Mouse (Mus musculus) bone marrow macrophage, adult 2 months (primary cell): Measurements from ENCODE around the gene Grhl1. TPM values are rescaled to one million over a fixed set of nuclear protein-coding genes. Genes with fewer than 3 reads are reported as not detected.
"Not testable (repeated sequence)": the region's sequence is repeated elsewhere in the genome, so short reads cannot be mapped to it uniquely, and the experiment has no call there.

Experiments used
- H3K27ac ChIP-seq: 2 replicates; pipeline ENCODE4 v1.5.1; 2012; ENCODE audit warnings: low read depth, low read length; ENCODE audit not compliant: insufficient read depth
- H3K4me1 ChIP-seq: 2 replicates; pipeline ENCODE4 v1.6.1; 2012; ENCODE audit warnings: low read length; ENCODE audit not compliant: control insufficient read depth, insufficient read depth
- H3K4me3 ChIP-seq: 2 replicates; pipeline ENCODE4 v1.5.1; 2012; ENCODE audit warnings: mild to moderate bottlenecking, low read length, moderate library complexity; ENCODE audit not compliant: insufficient read depth
- CTCF ChIP-seq: IDR thresholded peaks from 2 replicates; pipeline ENCODE4 v1.5.1; 2012; ENCODE audit warnings: low read depth, mild to moderate bottlenecking, low read length, moderate library complexity
- POLR2A ChIP-seq: IDR thresholded peaks from 2 replicates; pipeline ENCODE4 v1.6.1; 2012; ENCODE audit warnings: mild to moderate bottlenecking, low read depth, low read length, borderline replicate concordance
- polyA plus RNA-seq: library from polyadenylated mRNA; stranded (reverse); fragments of >200 nt; gene quantifications from 2 replicates; pipeline ENCODE4 v1.2.4, GENCODE M21; 2012; ENCODE audit not compliant: missing spikeins, insufficient read depth, insufficient read length

Gene Grhl1
- not detected in 2 replicates for polyA plus RNA-seq

- TF ChIP-seq CTCF (no peak), POLR2A (no peak)
- Histone ChIP-seq H3K27ac (no peak within 1 kb of the TSS), H3K4me3 (peak within 1 kb of the TSS; percentile 75), H3K4me1 (no peaks in the 10 kb centered on the region)
Observed at GRCm38 (mm10) chr12:24571523-24572392, at the start of gene Grhl1. Gene Grhl1, plus strand, starts transcription at chr12:24572283.

GRCm38 (mm10) chr12:24525065-24525464 lies 47.0 kb upstream of the Grhl1 start:
- H3K4me1 ChIP-seq, H3K4me3 ChIP-seq, H3K27ac ChIP-seq: not testable (repeated sequence)

DNA sequence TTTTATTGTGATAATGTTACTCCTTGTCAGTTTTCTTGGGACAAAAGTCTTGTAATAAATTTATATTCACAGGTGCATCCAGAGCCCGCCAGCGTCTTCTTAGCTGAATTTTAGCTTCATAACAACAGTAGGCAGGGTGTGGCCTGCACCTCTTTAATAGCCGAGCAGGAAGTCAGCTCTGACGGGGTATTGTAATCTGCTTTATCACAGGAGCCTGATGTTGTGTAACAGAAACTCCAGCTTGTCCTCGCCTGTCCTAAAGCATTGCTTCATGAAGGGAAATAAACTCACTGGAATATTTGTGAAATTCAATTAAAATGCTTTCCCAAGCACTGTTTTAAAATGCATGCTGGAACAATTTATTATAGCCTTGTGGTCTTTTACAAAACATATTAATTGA lies 35.7 kb upstream of the Grhl1 start:
- Histone ChIP-seq H3K4me1 (0 out of 2 replicates have a peak, but pooled peaks cover 2% of the 10 kb centered on the region), H3K27ac (no peak overlapping the region), H3K4me3 (no peak overlapping the region)
- no peak for TF ChIP-seq POLR2A
- TF ChIP-seq CTCF, result no peak

DNA sequence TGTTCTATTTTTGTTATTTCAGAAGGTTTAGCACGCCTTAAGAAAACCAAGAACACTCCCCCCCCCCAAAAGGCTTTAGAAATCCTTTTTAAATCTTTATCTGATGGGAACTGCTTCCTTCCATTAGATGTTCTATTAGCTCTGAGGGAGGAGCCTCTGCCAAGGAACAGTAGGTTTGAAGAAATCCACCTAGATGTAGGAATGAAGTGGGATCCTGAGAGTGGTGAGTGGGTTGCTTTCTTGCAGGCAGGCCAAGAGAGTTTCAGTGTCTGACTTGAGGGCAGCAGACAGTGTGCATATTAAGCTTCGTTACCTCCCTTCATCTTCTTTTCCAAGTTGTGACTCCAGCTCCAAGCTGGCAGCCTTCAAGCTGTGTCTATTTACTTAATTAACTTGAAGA lies 34.9 kb upstream of the Grhl1 start:
- Histone ChIP-seq H3K4me1 (peaks cover 5% of the 10 kb centered on the region; the same call in 1 of the 2 replicates), H3K4me3 (no peak overlapping the region), H3K27ac (no peak overlapping the region)
- no peak for TF ChIP-seq CTCF
- no peak for TF ChIP-seq POLR2A

DNA sequence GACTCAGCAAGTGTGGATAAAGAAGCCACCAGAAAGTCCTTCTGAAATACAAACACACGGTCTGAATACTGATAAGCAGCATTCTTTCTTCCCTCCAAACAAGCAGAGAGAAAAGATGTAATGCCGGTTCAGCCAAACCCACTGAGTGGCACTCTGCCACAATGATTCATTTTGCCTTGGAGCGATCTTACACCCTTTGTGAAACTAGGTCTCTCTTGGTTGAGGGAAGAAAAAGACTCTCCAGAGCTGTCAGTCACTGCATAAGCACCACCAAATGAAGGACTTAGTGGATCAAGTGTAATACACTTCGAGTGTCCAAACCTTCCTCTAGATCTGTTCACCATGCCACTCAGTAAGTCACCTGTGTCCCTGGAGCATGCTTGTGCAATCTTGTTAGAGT lies 34.1 kb upstream of the Grhl1 start:
- Histone ChIP-seq H3K4me1 (peaks cover 5% of the 10 kb centered on the region; the same call in 1 of the 2 replicates), H3K27ac (no peak overlapping the region), H3K4me3 (no peak overlapping the region)
- TF ChIP-seq CTCF, result no peak
- no peak for TF ChIP-seq POLR2A

DNA sequence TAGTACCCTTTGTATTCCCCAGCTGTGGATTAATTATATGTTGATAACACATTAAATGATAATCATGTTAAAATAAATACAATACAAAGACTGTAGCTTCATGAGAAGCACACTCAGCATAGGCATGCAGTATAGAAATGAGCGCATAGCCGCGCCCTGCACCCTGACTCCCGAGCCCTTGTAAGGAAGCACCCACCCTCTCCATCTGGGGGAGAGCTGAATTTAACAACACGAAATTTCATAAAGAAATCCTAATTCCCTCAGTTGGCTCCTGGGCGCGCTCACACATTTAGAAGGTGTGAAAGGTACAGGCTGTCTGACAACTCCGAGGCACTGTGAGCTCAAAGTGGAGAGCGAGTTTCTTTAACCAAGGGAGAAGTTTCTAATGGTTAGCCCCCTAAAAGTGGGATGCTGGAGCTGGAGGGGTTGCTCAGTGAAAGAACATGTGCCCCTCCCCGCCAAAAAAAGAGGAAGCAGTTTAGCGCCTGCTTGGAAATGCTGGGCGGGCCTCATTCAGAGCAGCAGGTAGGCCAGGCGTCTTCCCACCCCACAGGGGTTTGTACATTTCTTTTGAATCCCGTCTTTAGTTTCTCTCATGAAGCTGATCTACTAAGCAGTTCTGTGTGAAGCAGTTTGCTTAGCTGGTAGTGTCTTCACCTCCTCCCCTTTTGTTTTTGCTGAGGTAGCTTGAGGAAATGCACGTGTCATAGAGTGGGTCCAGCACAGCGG lies 30.5 kb upstream of the Grhl1 start:
- Histone ChIP-seq H3K27ac (no peak overlapping the region), H3K4me3 (no peak overlapping the region), H3K4me1 (peaks cover 3% of the 10 kb centered on the region; the same call in 1 of the 2 replicates)
- TF ChIP-seq POLR2A (no peak), CTCF (no peak)

DNA sequence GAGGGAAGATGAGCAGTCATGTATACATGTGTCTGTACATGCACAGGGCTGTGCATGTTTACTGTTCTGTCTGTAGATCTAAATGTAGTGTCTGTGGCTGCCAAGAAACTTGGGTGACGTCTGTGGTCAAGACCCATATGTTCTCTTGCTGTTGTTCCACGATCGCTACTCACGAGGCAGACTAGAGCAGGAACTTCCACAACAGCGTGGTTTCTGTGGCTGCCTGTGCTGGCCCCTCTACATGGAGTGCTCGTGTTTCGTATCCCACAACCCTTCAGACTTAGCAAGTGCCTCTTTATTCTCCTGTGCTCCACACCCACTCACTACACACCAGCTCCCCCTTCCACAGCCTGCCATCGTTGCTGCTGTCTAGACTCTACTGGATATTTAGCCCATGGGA lies 24.4 kb upstream of the Grhl1 start:
- no peak overlapping the region for H3K4me3 ChIP-seq
- TF ChIP-seq POLR2A (no peak), CTCF (no peak)
- H3K4me1 ChIP-seq, result no peaks in the 10 kb centered on the region
- no peak overlapping the region for H3K27ac ChIP-seq

GRCm38 (mm10) chr12:24548885-24549284 lies 23.2 kb upstream of the Grhl1 start:
- Histone ChIP-seq H3K4me1 (no peaks in the 10 kb centered on the region), H3K4me3 (no peak overlapping the region), H3K27ac (no peak overlapping the region)
- no peak for TF ChIP-seq CTCF
- no peak for TF ChIP-seq POLR2A

DNA sequence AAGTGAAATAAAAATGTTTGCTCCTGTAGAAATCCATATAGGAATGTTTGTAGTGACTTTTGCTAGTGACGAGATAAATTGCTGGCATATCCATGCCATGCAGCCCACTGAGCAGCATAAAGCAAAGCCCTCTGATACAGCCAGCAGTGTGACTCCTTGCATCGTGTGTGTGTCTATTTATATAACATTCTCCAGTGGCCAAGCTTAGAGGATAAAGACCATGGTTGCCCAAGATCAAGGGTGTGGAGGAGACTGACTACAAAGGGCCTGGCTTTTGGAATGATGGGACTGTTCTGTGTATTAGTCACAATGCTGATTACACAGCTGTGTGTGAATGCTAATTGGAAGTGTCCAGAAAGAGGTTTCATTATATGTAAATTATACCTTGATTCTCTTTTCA lies 19.6 kb upstream of the Grhl1 start:
- no peak for TF ChIP-seq POLR2A
- TF ChIP-seq CTCF, result no peak
- Histone ChIP-seq H3K4me1 (no peaks in the 10 kb centered on the region), H3K4me3 (no peak overlapping the region), H3K27ac (no peak overlapping the region)

DNA sequence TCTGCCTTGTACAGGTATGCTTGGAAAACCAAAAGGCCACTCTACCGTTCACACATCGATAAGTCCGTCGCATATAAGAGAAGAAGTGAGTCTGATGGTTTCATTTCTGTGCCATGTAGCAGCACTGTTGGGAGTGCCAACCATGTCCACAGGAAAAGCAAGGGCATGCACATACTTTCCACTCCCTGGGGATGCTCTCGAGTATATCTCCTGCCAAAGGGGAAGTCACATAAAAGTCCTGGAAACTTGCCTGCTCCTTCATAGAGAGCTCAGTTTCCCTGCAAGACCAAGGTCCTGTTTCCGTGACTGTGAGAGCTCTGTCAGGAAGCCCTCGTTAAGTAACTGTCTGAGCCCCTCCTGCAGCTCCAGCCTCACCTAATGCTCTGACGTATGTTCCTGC lies 16.1 kb upstream of the Grhl1 start:
- 0 out of 2 replicates have a peak, but pooled peaks cover 2% of the 10 kb centered on the region for H3K4me1 ChIP-seq
- no peak overlapping the region for H3K27ac ChIP-seq
- TF ChIP-seq CTCF (no peak), POLR2A (no peak)
- no peak overlapping the region for H3K4me3 ChIP-seq
